Mouse (Mus musculus): ENCODE measurements around the gene Senp6.

DNA sequence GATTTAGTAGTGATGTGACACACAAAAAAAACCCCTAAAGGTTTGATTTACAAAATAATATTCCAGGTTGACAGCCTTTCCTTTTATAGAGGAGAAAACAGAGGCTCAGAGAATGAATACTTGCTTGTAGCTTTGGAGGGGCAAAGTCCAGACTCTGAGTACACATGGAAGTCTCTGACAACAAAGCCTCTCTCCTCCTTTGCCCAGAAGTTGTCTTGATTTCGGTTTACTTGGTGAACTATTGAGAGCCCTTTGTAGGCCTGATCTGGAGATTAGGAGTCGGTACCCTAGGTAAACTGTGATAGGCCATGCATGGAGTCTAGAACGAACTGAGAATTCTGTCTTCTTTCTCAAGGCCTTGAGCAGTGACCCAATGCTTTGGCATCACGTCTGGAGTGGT is 100.4 kb downstream of the Senp6 start:
- TF ChIP-seq MAX (IDR thresholded peaks at IDR 0.05) (no peak), CTCF (IDR thresholded peaks at IDR 0.05; ENCODE audit: control insufficient read depth, insufficient read depth, insufficient read length) (no peak), MYOD1 (IDR thresholded peaks at IDR 0.05; ENCODE audit: control insufficient read depth, insufficient read length, low read depth) (no peak), FOSL1 (IDR thresholded peaks at IDR 0.05; ENCODE audit: insufficient read depth, low read length, poor library complexity, severe bottlenecking) (no peak), USF1 (IDR thresholded peaks at IDR 0.05; ENCODE audit: low read depth) (no peak)
